Mouse (Mus musculus): ENCODE measurements around the gene Vezf1. TPM values are rescaled to one million over a fixed set of nuclear protein-coding genes. Genes with fewer than 3 reads are reported as not detected.

Gene Vezf1
- polyA plus RNA-seq (2014; fragmentation: Illumina TruSeq; extraction: RNeasy Lipid Tissue Mini Kit (QIAGEN cat#74804)), result 161 TPM

DNA sequence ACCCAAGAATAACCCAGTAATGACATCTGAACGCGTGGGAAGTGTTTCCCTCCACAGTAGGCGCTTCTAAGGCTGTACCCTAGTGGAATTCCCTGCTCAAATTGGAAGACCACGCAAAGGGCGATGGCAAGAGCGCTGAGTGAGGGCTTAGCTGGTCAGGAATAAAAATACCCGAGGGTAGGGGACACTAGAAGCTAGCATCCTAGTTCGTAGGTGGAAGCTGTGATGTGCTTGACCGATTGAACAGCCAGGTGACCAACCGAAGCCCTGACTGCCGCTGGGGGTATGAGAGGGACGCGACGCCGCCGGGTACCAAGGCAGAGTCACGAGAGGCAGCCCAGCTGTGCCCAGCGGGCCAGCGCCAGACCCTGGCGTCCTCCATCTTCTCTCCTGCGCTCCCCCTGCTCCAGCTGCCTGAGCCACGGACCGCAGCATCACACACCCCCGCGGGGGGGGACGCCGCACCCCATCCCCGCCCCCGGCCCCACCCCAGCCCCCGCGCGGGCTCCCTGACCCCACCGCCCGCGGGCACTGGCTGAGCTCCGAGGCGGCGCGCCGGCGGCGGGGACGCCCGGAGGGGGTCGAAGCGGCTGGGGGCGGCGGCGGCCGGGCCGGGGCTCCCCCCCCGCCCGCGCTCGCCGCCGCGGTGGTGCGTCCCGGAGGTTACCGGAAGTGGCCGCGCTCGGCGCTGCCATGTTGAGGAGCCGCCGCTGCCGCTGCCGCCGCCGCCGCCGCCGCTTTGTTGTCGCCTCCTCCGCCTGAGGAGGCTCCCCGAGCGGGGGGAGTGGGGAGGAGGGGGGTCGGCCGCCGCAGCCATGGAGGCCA is at the start of gene Vezf1:
TSS of gene Vezf1 (plus strand) at position 694 of the 825 bp plus-strand sequence.

DNA sequence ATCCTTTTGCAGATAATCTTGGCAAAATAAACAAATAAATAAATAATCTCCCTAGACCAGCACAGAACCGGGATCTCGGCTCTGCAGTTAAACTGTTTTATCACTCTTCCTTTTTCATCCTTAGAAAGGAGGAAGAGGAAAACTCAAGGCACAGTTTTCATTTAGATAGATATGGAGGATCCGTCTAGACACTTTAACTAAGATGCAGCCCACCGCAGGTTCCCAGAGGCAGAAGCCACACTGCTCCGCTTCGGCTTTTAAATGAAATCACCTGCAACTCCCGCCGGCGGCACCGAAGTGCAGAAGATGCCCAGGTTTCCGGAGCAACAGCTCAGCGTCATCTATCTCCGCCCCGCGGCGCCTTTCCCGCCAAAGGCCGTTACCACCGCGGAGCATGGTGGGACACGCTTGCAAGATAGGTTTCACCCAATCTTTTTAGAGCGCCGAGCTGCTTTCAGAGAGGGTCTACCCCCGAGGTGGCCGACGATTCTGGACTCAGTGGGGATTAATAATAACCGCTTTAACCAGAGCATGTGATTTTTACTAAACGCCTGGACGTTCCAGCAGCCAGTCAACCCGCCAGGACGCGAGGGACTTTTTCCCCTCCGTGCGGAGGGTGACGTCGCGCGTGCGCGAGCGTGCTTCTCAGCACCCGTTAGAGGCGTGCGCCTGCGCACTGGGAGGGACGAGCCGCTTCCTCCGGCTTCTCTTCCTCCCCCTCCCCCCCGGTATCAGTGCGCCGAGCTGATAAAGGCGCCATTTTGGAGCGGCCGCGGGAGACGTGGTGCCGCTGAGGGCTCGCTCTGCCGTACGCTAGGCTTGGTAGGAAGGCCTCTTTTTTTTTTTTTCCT is 20.9 kb upstream of the Vezf1 start, which contains the start of gene Srsf1:
TSS of gene Srsf1 (plus strand) at position 430 of the 851 bp plus-strand sequence.

DNA sequence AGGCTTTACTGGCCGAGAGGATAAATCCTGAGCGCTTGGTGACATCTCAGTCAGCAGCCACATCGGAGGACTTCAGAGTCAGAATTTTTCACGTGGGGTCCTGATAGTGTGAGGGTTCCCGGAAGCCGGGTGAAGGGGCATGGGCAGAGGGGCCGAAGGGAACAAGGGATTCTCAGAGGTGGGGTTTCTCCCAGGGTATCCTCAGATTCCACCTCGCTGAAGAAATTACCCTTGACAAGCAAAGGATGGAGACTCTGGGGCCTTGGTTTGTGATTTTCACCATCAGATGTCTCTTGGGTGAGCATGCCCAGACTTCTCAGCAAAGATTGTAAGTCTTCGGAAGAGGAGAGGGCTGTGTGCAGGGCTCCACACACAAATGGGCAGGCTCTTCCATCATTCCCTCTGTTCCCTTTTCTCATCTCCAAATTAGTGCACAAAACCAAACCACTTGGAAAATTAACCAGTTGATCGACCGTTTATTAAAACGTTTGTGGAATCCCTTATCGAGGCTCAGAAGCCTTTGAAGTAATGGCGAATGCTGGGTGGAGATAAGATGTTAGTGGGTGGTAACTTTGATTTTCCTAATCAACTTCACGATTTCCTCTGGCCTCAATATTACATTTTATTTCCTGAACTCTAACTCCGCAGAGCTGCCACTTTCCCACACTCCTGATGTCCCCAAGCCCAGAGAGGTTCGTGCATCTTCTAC is 30.1 kb downstream of the Vezf1 start, which contains the start of gene Cuedc1:
TSS of gene Cuedc1 (plus strand) at position 38 of the 709 bp plus-strand sequence.

Other genes with a start within 250 kb of the Vezf1 start
- not detected for gene Lpo, start 240.0 kb upstream of the Vezf1 start, polyA plus RNA-seq (2014; fragmentation: Illumina TruSeq; extraction: RNeasy Lipid Tissue Mini Kit (QIAGEN cat#74804))
- 2.1 TPM for gene Mks1, start 215.1 kb upstream of the Vezf1 start, polyA plus RNA-seq (2014; fragmentation: Illumina TruSeq; extraction: RNeasy Lipid Tissue Mini Kit (QIAGEN cat#74804))
- not detected for gene Epx, start 192.7 kb upstream of the Vezf1 start, polyA plus RNA-seq (2014; fragmentation: Illumina TruSeq; extraction: RNeasy Lipid Tissue Mini Kit (QIAGEN cat#74804))
- gene Olfr462, start 176.0 kb upstream of the Vezf1 start, polyA plus RNA-seq (2014; fragmentation: Illumina TruSeq; extraction: RNeasy Lipid Tissue Mini Kit (QIAGEN cat#74804)), result not detected
- not detected for gene Olfr463, start 170.9 kb upstream of the Vezf1 start, polyA plus RNA-seq (2014; fragmentation: Illumina TruSeq; extraction: RNeasy Lipid Tissue Mini Kit (QIAGEN cat#74804))
- not detected for gene Olfr464, start 147.3 kb upstream of the Vezf1 start, polyA plus RNA-seq (2014; fragmentation: Illumina TruSeq; extraction: RNeasy Lipid Tissue Mini Kit (QIAGEN cat#74804))
- gene Dynll2, start 80.7 kb upstream of the Vezf1 start, polyA plus RNA-seq (2014; fragmentation: Illumina TruSeq; extraction: RNeasy Lipid Tissue Mini Kit (QIAGEN cat#74804)), result 155 TPM
- 1,037 TPM for gene Srsf1, start 20.9 kb upstream of the Vezf1 start, polyA plus RNA-seq (2014; fragmentation: Illumina TruSeq; extraction: RNeasy Lipid Tissue Mini Kit (QIAGEN cat#74804))
- gene Cuedc1, start 29.8 kb downstream of the Vezf1 start, polyA plus RNA-seq (2014; fragmentation: Illumina TruSeq; extraction: RNeasy Lipid Tissue Mini Kit (QIAGEN cat#74804)), result 4.7 TPM
- 62.1 TPM for gene Mrps23, start 136.1 kb downstream of the Vezf1 start, polyA plus RNA-seq (2014; fragmentation: Illumina TruSeq; extraction: RNeasy Lipid Tissue Mini Kit (QIAGEN cat#74804))
- gene Ccdc182, start 225.8 kb downstream of the Vezf1 start, polyA plus RNA-seq (2014; fragmentation: Illumina TruSeq; extraction: RNeasy Lipid Tissue Mini Kit (QIAGEN cat#74804)), result not detected